Mouse (Mus musculus) cortical plate, adult 2 months (tissue): ENCODE results near the gene Rbpms2.

Source experiments
- CTCF ChIP-seq: fragments of 200-500 bp; IDR thresholded peaks from 2 replicates; pipeline ENCODE4 v1.5.1; 2011; ENCODE audit warnings: mild to moderate bottlenecking, control low read depth, low read length; ENCODE audit not compliant: insufficient read depth; ENCODE audit errors: extremely low read depth
- POLR2A ChIP-seq: fragments of 200-500 bp; IDR thresholded peaks from 2 replicates; pipeline ENCODE4 v1.6.1; 2011; ENCODE audit warnings: mild to moderate bottlenecking, low read length, control low read depth; ENCODE audit not compliant: insufficient read depth; ENCODE audit errors: extremely low read depth

- TF ChIP-seq CTCF (no peak), POLR2A (no peak)
Measured at GRCm38 (mm10) chr9:65677119-65677462, 47.6 kb downstream of the Rbpms2 start.
